Mouse (Mus musculus) MEL (cell line): ENCODE measurements around the gene Adm2. TPM values are rescaled to one million over a fixed set of nuclear protein-coding genes. Genes with fewer than 3 reads are reported as not detected.

ENCODE experiments used
- DNase-seq: peaks from one replicate; pipeline ENCODE4 v3.0.0; 2011; ENCODE audit warnings: low read depth, low spot score
- H3K27ac ChIP-seq: 2 replicates; pipeline ENCODE4 v1.5.1; 2012; ENCODE audit warnings: low read depth, mild to moderate bottlenecking, control low read depth, low read length, moderate library complexity; ENCODE audit not compliant: control insufficient read depth
- H3K27me3 ChIP-seq, 2 experiments: fragments of 150-350 bp in 1 of 2; sonication (generic) in 1 of 2; 2 replicates each; pipeline ENCODE4 v1.6.1; 2012; ENCODE audit warnings: low read length in 2 of 2, mild to moderate bottlenecking in 2 of 2, improper control_type of control experiment in 1 of 2, moderate library complexity in 1 of 2; ENCODE audit not compliant: insufficient read depth in 2 of 2, control insufficient read depth in 1 of 2
- H3K36me3 ChIP-seq, 2 experiments: 2 replicates each; pipeline ENCODE4 v1.6.1; 2012 to 2014; ENCODE audit warnings: low read length in 2 of 2, improper control_type of control experiment in 1 of 2, inconsistent platforms in 1 of 2, mild to moderate bottlenecking in 1 of 2; ENCODE audit not compliant: insufficient read depth in 2 of 2, control insufficient read depth in 1 of 2
- H3K4me1 ChIP-seq, 2 experiments: fragments of 150-350 bp in 1 of 2; sonication (generic) in 1 of 2; 2 replicates each; pipeline ENCODE4 v1.6.1; 2012; ENCODE audit warnings: low read length in 2 of 2, improper control_type of control experiment in 1 of 2, mild to moderate bottlenecking in 1 of 2; ENCODE audit not compliant: insufficient read depth in 2 of 2, control insufficient read depth in 1 of 2
- H3K4me3 ChIP-seq, 2 experiments: fragments of 150-350 bp in 1 of 2; sonication (generic) in 1 of 2; 2 replicates each; pipeline ENCODE4 v1.5.1; 2012; ENCODE audit warnings: low read depth in 2 of 2, low read length in 2 of 2, mild to moderate bottlenecking in 2 of 2, moderate library complexity in 2 of 2, control low read depth in 1 of 2, improper control_type of control experiment in 1 of 2; ENCODE audit not compliant: control insufficient read depth in 1 of 2, insufficient read depth in 1 of 2
- H3K79me2 ChIP-seq: 2 replicates; pipeline ENCODE4 v1.6.1; 2012; ENCODE audit warnings: mild to moderate bottlenecking, low read length, moderate library complexity; ENCODE audit not compliant: control insufficient read depth, poor library complexity, insufficient read depth
- H3K9ac ChIP-seq: 2 replicates; pipeline ENCODE4 v1.6.1; 2012; ENCODE audit warnings: low read depth, mild to moderate bottlenecking, control low read depth, low read length, moderate library complexity; ENCODE audit not compliant: control insufficient read depth, poor library complexity, severe bottlenecking
- H3K9me3 ChIP-seq: fragments of 150-350 bp; sonication (generic); replicated peaks from 2 replicates; pipeline ENCODE4 v1.6.1; 2012; ENCODE audit warnings: mild to moderate bottlenecking, low read length, improper control_type of control experiment, moderate library complexity; ENCODE audit not compliant: insufficient read depth
- BHLHE40 ChIP-seq: IDR thresholded peaks from 2 replicates; pipeline ENCODE4 v1.6.1; 2012; ENCODE audit warnings: low read depth, mild to moderate bottlenecking, inconsistent platforms, low read length, improper control_type of control experiment, borderline replicate concordance
- CHD1 ChIP-seq: IDR thresholded peaks from 2 replicates; pipeline ENCODE4 v1.6.1; 2012; ENCODE audit warnings: low read depth, mild to moderate bottlenecking, inconsistent platforms, low read length, improper control_type of control experiment
- CHD2 ChIP-seq: IDR thresholded peaks from 2 replicates; pipeline ENCODE4 v1.6.1; 2011; ENCODE audit warnings: low read length, improper control_type of control experiment
- E2F4 ChIP-seq: IDR thresholded peaks from 2 replicates; pipeline ENCODE4 v1.6.1; 2011; ENCODE audit warnings: low read depth, low read length, improper control_type of control experiment, borderline replicate concordance
- EP300 ChIP-seq, 2 experiments: IDR thresholded peaks; 2 replicates each; pipeline ENCODE4 v1.6.1; 2011; ENCODE audit warnings: improper control_type of control experiment in 2 of 2, low read length in 2 of 2, low read depth in 1 of 2, mild to moderate bottlenecking in 1 of 2
- ETS1 ChIP-seq: IDR thresholded peaks from 2 replicates; pipeline ENCODE4 v1.6.1; 2012; ENCODE audit warnings: low read depth, mild to moderate bottlenecking, inconsistent platforms, low read length, improper control_type of control experiment, moderate library complexity
- GATA1 ChIP-seq: IDR thresholded peaks from 2 replicates; pipeline ENCODE4 v1.6.1; 2011; ENCODE audit warnings: low read depth, low read length, improper control_type of control experiment
- HCFC1 ChIP-seq: IDR thresholded peaks from 2 replicates; pipeline ENCODE4 v1.6.1; 2012; ENCODE audit warnings: low read depth, mild to moderate bottlenecking, inconsistent platforms, low read length, improper control_type of control experiment, moderate library complexity
- JUND ChIP-seq: IDR thresholded peaks from 2 replicates; pipeline ENCODE4 v1.6.1; 2011; ENCODE audit warnings: low read depth, mild to moderate bottlenecking, improper control_type of control experiment, low read length
- MAX ChIP-seq: IDR thresholded peaks from 2 replicates; pipeline ENCODE4 v1.6.1; 2011; ENCODE audit warnings: low read length, improper control_type of control experiment
- MAZ ChIP-seq: IDR thresholded peaks from 2 replicates; pipeline ENCODE4 v1.6.1; 2012; ENCODE audit warnings: low read depth, mild to moderate bottlenecking, inconsistent platforms, low read length, improper control_type of control experiment
- MYB ChIP-seq: IDR thresholded peaks from 2 replicates; pipeline ENCODE4 v1.6.1; 2011; ENCODE audit warnings: mild to moderate bottlenecking, low read depth, low read length, improper control_type of control experiment
- NRF1 ChIP-seq: IDR thresholded peaks from 2 replicates; pipeline ENCODE4 v1.6.1; 2014; ENCODE audit warnings: low read depth, mild to moderate bottlenecking, inconsistent platforms, low read length, improper control_type of control experiment, moderate library complexity; ENCODE audit not compliant: poor library complexity, insufficient read depth, severe bottlenecking
- POLR2AphosphoS2 ChIP-seq: IDR thresholded peaks from 2 replicates; pipeline ENCODE4 v1.6.1; 2011; ENCODE audit warnings: low read length, improper control_type of control experiment
- RAD21 ChIP-seq: IDR thresholded peaks from 2 replicates; pipeline ENCODE4 v1.6.1; 2011; ENCODE audit warnings: mild to moderate bottlenecking, low read depth, low read length, improper control_type of control experiment
- RCOR1 ChIP-seq: IDR thresholded peaks from 2 replicates; pipeline ENCODE4 v1.6.1; 2012; ENCODE audit warnings: low read depth, mild to moderate bottlenecking, inconsistent platforms, low read length, improper control_type of control experiment
- TAL1 ChIP-seq: IDR thresholded peaks from 2 replicates; pipeline ENCODE4 v1.6.1; 2012; ENCODE audit warnings: mild to moderate bottlenecking, inconsistent platforms, low read length, moderate library complexity, mixed read lengths
- TBP ChIP-seq: IDR thresholded peaks from 2 replicates; pipeline ENCODE4 v1.8.0; 2011; ENCODE audit warnings: low read depth, low read length, improper control_type of control experiment
- USF1 ChIP-seq: IDR thresholded peaks from 2 replicates; pipeline ENCODE4 v1.6.1; 2014; ENCODE audit warnings: low read depth, mild to moderate bottlenecking, inconsistent platforms, low read length, improper control_type of control experiment, moderate library complexity
- USF2 ChIP-seq, 2 experiments: IDR thresholded peaks; 2 replicates each; pipeline ENCODE4 v1.6.1; 2011 to 2012; ENCODE audit warnings: improper control_type of control experiment in 2 of 2, low read length in 2 of 2, borderline replicate concordance in 1 of 2, inconsistent platforms in 1 of 2, low read depth in 1 of 2, mild to moderate bottlenecking in 1 of 2; ENCODE audit not compliant: insufficient read depth in 1 of 2
- ZMIZ1 ChIP-seq: IDR thresholded peaks from 2 replicates; pipeline ENCODE4 v1.6.1; 2012; ENCODE audit warnings: low read depth, mild to moderate bottlenecking, inconsistent platforms, low read length, improper control_type of control experiment, moderate library complexity
- polyA plus RNA-seq, 2 experiments: library from polyadenylated mRNA; stranded (reverse) in 1 of 2; unstranded in 1 of 2; fragments of >175 nt in 1 of 2; fragments of >200 nt in 1 of 2; gene quantifications; 2 replicates each; pipeline versions ENCODE4 v1.2.1 to v1.2.4; 2012; ENCODE audit warnings: low replicate concordance in 2 of 2, low read depth in 1 of 2; ENCODE audit not compliant: insufficient read length in 2 of 2, insufficient read depth in 1 of 2, missing spikeins in 1 of 2
- total RNA-seq: library from RNA; depleted of rRNA; stranded (reverse); fragments of 300-350 nt; gene quantifications from 2 replicates; pipeline ENCODE4 v1.2.3, GENCODE M21; 2012

Gene Adm2
- total and polyA plus RNA-seq, 3 experiments: 1.4 to 18.2 TPM; not detected in 1

- Histone ChIP-seq H3K9me3 (no peaks in the 10 kb centered on the region), H3K36me3 (peaks cover 13 to 20% of the 10 kb centered on the region in 2 experiments), H3K4me3 (no peak overlapping the region)
Observed at GRCm38 (mm10) chr15:89286582-89286981, 35.9 kb upstream of the Adm2 start.

GRCm38 (mm10) chr15:89288227-89288767 is 34.2 kb upstream of the Adm2 start:
- Histone ChIP-seq H3K27ac (no peak overlapping the region), H3K4me1 (peaks cover 12 to 14% of the 10 kb centered on the region in 2 experiments), H3K27me3 (no peaks in the 10 kb centered on the region), H3K36me3 (peaks cover 20 to 23% of the 10 kb centered on the region in 2 experiments), H3K4me3 (no peak overlapping the region), H3K79me2 (no peaks in the 10 kb centered on the region), H3K9me3 (no peaks in the 10 kb centered on the region), H3K9ac (no peak overlapping the region)
- no peak for DNase-seq
- TF ChIP-seq GATA1: no peak
- no peak for TF ChIP-seq USF2 (IDR thresholded peaks at IDR 0.05; ENCODE audit: borderline replicate concordance in 1 of 2, insufficient read depth in 1 of 2, low read depth in 1 of 2, low read length in 2 of 2)
- no peak for TF ChIP-seq CHD1
- TF ChIP-seq USF1: no peak
- no peak for TF ChIP-seq ZMIZ1
- TF ChIP-seq MAZ: no peak
- TF ChIP-seq POLR2AphosphoS2: no peak
- no peak for TF ChIP-seq RAD21

More at GRCm38 (mm10) chr15:89286582-89286981, 35.9 kb upstream of the Adm2 start:
- TF ChIP-seq ETS1 (no peak), JUND (no peak), MYB (no peak), E2F4 (no peak), TBP (no peak), CHD2 (no peak), TAL1 (no peak), ZMIZ1 (no peak), EP300 (IDR thresholded peaks at IDR 0.05; ENCODE audit: low read depth in 1 of 2, low read length in 2 of 2) (no peak), MAX (no peak), NRF1 (no peak), CHD1 (no peak), MAZ (no peak), RCOR1 (no peak), BHLHE40 (no peak), HCFC1 (no peak)
- Histone ChIP-seq H3K27ac (no peak overlapping the region), H3K9ac (no peak overlapping the region), H3K27me3 (no peaks in the 10 kb centered on the region), H3K4me1 (peaks cover 12 to 14% of the 10 kb centered on the region in 2 experiments), H3K79me2 (no peaks in the 10 kb centered on the region)
- no peak for DNase-seq
